Mouse (Mus musculus) adrenal gland (tissue): ENCODE data around the gene Mrps27.

Experiments used
- intact Hi-C: fragments of 180-260 bp; cut with DNase I; formaldehyde crosslinking; loops from one replicate; pipeline ENCODE4 v1.15.1; 2025

Mrps27 gene

DNA sequence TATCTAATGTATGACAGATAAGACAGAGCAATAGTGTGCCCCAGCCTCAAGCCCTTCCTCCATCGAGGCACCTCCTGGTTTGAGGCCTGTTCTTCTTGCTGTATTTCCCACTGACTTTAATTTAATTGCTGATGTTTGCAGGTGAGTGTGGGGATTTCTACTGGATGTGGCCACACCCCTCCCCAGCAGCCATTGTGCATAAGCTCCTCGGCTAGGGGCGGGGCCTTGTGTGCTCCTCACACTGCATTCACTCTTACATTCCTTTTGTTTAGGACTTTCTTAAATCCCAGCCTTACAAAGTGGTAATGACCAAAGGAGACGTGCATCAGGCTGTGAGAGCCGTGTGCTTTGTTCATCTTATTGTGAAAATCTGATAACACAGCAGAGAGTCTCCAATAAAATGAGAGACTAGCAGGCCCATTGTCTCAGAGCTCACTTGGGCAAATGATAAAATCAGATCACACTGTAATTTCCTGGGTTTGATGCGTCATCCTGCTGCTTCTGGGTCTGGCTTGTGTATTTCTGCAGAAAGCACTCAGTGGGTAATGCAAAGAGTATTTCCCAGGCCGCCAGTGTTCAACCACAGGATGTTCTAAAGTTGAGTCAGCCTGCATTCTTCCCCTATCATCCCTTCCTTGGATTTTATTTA is 40.1 kb downstream of the Mrps27 start:
- intact Hi-C loops: no loop called here

DNA sequence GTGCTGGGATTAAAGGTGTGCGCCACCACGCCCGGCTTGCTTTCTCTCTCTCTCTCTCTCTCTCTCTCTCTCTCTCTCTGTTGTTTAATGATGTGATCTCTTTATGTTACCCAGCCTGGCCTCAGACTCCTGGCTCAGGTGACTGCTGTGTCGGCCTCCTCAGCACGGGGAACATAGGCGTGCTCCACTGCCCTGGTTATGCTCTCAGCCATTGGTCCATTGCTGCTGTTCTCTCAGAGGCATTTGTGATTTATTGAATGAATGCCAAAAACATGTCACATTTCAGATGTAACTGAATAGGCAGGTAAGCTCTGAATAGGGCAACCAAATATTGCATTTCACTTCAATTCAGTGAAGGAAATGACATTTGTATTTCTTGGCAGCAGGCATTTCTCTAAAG is 41.3 kb downstream of the Mrps27 start:
- intact Hi-C loops: no loop called here

DNA sequence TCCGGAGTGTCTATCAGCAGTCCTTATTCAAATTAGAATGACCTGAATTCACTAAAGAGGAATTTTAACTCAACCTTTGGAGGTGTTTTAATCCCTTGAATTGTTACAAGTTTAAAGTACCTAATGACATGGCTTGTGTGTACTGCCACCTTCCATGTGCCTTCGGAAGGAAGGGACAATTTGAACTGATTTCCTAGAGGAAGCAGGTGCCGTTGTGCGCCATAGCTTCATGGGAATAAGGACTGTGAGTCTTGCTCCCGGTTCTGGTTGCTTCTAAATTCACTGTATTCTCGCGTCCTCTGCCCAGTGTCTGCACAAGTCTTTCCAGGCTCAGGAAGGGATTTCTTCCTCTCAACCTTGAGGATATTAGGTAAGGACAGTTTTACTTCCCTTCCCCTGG is 41.8 kb downstream of the Mrps27 start:
- intact Hi-C loops: no loop called here

DNA sequence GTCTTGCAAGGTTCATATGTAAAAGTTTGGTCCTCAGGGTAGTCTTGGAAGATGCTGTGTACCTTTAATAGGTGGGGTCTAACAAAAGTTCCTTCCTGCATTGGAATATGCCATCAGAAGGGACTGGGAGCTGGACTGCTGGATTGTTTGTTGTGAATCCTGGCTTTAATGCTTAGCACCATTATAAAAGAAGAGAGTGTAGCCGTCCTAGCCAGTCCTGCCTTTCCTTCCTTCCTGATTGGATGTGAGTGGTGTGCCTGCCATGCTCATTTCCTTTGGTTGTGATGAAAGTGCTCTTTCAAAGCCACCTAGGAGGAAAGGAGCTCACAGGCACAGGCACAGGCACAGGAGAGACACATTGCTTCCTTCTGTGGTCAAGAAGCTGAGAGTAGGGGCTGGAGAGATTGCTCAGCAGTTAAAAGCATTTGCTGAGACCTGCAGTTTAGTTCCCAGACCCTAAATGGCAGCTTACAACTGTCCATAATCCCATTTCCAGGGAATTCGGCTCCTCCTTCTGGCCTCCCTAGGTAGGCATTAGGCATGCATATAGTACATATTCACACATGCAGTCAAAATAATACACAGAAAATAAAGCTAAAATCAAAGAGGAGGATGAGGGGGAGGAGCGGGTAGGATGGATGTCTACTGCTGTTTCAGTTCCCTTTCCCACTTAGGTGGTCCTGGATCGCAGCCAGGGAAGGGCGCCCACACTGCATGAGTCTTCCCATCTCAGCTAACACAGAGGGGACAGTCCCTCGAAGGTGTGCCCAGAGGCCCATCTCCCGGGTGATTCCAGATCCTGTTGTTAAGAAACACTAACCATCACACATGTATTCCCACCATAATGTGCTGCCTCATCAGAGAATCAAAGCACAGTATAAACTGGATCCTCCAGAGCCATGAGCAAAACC is 43.6 kb downstream of the Mrps27 start:
- intact Hi-C loops: no loop called here

DNA sequence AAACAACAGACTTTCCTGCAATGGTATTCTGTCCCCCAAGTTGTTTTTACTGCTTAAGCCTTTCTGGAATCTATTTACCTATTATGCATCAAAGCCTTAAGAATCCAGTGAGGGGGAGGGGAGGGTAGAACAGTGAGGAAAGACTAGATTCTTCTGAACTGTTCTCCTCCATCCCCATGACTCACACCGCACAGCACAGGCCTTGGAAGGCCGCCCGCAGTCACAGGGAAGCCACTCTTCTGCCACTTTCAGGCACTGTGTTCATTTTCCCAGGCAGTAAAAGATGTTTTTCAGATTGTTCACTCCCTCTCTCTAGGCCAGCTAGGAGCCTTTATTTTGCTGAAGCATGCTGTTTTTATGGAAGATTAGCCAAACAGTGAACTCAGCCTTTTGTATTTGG is 46.8 kb downstream of the Mrps27 start:
- intact Hi-C loops: no loop called here

DNA sequence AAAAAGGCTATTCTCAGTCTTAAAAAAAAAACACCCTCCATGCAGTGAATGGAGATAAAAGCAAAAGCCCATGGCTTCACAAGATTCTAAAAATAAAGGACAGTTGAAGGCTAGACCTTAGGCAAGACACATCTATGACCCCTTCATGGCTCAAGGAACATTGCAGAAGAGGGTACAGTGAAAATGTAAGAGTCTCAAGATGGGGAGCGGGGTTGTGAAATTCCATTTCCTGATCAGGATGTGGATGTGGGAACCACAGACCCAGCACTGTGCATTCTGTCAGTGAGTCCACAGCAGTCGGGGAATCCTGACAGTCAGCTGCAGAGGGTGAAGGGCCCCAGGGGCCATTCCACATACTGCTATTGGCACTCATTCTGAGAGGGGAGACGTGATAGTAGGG is 48.5 kb downstream of the Mrps27 start:
- intact Hi-C loops: no loop called here

DNA sequence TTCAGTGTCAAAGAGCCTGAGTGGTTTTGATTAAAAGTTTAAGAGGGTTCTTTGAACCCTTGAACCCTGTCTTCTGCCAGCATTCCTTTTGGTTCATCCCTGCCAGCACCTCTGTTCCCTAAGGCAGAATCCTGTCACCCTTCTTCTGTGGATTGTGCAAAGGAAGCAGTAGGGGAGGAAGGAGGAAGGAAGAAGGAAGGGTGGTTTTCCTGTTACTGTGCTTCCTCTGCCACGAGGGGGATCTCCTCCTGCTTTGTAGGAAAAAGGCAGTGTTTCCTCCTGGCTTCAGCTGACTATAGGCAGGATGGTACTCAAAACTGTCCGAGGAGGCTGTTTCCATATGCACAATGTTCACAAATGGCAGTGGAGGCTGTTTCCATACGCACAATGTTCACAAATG is 50.1 kb downstream of the Mrps27 start:
- intact Hi-C loops: no loop called here

DNA sequence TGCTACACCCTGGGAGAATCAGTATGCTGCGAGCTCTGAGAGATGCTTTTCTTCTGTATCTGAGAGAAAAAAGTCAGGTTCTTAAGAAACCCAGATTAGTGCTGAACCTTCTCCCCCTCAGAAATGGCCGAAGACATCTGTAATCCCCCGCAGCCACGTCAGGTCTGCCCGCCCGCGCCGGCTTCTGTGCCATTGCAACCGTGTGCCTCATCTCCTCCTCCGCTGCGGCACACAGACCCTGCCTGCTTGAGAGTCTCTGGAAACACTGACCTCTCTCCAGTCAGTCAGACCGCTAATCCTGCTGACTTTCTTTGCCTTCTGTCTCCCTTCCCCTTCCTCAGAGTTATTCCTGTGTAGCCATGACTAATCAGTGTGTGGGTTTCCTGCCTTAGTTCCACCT is 50.9 kb downstream of the Mrps27 start:
- intact Hi-C loops: no loop called here

DNA sequence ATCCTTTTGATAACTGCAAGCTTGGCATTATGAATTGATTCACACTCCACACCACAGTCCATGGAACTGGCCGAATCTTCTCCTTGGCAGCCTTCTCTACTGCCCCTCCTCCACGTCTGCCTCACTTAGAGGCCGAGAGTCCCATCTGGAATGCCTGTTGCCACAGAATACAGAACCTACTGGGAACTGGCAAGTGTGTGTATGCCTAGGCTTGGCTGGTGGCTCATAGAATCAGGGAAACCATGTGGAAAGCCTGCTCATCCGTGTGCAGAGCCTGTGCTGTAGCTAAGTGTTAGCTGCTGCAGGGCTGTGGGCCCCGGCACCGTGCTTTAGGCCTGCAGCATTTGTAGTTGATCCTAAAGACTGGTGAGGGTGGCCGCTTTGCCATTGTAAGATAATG is 52.6 kb downstream of the Mrps27 start:
- intact Hi-C loops: no loop called here

DNA sequence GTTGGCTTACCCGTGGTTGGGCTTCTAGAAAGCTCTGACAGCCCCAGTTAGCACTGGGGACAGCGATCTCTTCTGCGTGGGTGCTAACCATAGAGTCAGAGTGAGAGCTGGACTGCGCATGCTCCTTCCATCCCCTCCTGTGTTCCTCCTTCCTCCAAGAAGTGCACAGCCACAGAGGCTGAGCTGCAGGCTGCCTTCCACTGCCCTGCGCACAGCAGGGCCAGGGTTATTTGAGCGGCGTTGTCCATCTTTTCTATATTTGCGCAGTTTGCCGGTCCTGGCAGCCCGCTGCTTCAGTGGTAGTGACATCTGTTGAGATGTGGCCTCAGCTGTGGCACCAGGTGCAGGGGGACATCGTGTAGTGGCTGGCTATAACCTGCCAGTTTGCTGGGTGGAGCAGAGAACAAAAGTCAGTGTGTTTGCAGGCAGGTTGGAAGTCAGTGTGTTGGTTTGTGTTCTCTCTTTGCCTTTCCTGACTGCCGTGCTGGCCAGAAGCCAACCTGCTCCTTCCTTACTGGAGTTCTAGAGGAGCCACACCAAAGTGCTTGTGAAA is 53.6 kb downstream of the Mrps27 start:
- intact Hi-C loops: no loop called here

DNA sequence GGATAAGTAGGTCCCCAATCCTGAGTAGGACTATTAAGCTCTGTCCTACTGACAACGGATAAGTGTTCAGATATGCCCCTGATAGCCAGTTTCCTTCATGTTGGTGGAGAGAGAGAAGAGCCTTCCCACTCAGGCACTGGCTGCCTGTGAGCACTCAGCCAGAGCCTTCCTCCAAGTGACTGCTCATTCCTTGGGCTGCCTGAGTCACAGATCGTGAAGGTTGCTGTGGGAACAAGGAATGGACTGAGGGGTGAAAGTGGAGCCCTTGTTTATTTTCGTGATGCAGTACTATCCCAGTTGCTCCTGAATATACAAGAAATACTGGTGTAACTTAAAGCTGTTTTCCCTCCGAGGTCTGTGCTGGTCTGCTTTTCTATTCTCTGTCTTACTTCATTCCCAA is 54.8 kb downstream of the Mrps27 start:
- intact Hi-C loops: no loop called here

DNA sequence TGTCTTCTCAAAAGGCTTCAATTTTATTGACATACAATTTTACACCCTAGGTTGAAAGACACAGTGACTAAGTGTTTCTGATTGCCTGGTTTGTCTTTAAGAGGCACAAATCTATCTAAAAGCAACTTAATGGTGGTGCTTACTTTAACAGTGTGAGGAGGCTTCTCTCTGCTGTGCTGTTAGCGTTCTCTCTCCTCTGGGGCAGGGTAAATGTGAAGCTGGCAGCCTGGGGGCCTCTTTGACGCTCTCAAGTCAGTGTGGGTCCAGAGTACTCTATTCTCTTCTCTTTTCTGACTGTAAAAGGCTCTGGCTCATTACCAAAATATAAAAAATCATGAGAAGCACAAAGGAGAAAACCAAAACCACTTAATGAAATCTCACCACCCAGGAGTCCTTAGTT is 64.6 kb downstream of the Mrps27 start:
- intact Hi-C loops: no loop called here

DNA sequence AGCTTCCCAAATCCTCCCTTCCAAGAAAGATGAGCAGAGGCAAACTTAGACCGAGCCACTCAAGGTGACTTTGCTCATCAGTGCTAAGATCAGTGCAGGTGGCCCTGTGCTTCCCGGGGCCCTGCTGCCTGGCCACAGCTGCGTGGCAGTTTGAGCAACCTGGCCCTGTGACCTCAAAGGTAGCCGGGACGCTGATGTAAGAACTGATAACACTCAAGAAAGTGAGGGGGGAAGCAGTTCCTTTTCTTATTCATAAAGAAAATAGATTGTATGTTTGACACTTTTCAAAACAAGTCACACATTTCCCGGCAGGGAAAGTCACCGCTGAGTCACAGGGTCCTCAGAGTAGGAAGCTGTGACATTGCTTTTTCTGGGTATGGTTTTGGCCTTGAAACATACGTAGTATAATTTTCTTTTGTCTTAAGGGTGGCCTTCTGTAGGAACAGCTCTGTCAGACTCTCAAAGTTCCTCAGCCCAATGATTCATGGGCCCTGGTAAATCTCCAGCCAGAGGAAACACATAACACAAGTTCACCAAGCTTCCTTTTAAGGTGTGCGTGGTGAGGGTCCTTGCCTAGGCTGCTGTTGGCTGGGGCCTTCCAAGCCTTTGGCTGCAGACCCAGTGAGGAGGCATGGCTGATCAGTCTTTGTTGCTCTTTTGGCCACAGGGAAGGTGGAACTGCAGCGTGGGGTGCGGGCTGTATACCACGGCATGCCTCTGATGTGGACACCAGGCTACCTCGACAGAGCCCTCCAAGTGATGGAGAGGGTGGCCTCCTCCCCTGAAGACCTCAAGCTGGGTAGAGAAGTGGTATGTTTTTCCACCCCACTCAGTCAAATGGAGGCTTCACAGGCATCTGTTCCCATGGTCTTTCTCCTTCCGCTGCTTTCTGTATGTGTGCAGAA is 66.3 kb downstream of the Mrps27 start:
- intact Hi-C loops: no loop called here

DNA sequence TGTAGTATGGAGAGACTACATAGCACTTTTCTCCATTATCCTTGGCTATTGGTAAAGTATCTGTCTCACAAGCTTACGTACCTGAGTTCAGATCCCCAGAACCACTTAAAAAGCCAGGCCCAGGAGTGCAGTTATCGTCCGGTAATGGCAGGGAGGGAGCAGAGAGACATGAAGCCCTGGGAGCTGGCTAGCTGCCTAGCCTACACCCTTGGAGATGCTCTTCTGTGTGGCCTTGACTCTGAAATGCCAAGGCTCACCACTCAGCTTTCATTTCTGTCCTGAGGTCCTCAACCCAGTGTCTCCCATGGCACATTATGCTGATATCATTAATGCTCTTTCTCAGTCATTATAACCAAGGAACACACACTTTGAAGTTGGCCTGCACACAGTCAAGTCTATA is 67.2 kb downstream of the Mrps27 start:
- intact Hi-C loops: no loop called here

DNA sequence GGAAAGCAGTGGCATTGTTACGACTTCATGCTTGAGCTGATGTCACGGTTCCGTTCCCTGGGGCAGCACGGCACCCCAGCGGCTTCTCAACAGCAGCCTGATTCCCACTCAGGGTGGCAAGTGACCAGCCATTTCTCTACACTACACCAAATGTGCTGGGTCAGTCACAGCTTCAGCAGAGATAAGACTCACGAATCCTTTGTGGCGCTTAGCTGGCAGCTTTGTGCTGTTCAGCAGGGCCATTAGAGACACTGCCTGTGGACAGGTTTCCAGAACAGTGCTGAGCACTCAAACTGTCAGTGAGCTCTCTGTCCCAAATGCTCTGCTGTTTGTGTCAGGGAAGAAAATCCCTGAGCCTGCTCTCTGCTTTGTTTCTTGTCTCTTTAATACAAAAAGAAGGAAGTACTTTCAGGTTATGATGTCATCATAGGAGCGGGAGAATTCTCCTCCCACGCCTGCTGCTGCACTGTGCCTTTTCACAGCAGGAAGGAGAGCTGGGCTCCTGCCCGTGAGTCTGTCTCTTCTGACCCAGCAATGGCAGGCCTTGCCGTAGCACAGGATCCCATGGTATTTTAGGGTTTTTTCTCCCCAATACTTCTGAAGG is 68.0 kb downstream of the Mrps27 start:
- intact Hi-C loops: no loop called here

DNA sequence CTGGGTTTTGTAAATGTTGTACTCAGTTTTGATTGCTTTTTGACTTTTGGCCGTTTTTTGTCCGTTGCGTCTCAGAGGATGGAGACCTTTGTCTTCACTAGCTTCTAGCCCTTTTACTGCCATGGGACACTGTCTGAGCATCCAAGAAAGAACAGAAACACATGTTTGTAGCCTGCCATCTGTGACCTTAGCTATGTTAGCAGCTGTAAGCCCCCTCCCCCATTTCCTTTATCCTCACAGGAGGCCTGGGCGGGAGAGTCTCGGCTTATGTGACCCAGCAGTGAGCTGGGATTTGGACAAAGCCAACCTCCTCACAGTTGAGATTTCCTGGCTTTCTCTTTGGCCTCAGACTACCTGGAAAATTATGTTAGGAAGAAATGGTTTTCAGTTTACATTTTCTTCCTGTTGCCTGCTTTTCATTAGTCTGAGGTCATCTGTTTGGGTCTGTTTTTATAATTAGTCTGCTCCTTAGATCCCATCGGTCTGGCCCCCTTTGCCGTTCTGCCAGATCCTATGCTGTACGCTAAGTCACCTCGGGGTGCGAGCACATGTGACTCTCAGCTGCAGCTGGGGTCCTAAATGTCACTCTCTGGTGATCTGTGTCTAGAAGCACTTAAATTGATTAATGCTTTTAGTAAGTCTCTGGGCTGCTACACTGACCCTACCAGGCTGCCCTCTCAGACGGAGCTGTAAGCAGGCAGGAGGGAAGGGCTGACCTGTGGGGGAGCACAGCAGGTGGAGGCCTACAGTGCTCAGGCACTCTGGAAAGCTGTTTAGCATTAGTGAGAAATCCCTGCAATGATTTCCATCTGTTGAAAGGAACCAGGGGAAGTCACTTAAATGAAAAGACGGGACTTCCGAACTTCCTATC is 69.1 kb downstream of the Mrps27 start:
- intact Hi-C loops: no loop called here

DNA sequence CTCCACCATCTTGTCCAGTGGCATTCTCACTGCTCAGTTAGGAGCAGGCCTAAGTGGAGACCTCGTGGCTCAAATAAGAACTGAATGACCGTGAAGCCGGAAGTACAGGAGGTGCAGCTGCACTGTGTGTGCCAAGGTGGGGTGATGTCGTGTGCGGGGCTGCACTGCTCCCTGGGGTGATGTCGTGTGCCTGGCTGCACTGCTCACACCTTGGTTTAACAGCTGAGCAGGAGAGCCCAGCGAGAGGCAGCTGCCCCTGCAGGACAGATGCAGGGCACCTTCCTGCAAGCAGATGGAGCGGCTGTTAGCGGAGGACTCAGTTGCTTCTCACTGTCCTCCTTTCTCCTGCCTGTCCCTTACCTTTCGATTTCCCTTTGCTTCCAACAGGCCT is 69.8 kb downstream of the Mrps27 start:
- intact Hi-C loops: no loop called here

DNA sequence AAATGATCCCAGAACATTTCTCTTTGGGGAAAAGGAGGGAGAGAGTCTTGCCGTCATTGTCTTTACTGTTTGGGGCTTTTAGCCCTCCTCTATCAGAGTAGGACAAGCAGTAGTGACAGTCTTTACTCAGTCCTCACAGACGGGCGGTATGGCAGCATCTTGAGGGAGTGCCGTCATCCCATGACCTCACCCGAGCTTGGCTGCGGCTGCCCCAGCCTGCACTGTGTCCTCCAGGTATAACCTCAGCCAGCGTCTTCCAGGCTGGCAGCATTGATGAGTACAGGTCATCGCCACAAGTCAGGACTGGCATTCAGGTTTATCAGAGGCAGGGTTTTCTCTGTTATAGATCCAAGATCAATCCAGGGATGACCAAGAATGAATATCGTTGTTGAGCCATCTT is 72.0 kb downstream of the Mrps27 start:
- intact Hi-C loops: no loop called here

DNA sequence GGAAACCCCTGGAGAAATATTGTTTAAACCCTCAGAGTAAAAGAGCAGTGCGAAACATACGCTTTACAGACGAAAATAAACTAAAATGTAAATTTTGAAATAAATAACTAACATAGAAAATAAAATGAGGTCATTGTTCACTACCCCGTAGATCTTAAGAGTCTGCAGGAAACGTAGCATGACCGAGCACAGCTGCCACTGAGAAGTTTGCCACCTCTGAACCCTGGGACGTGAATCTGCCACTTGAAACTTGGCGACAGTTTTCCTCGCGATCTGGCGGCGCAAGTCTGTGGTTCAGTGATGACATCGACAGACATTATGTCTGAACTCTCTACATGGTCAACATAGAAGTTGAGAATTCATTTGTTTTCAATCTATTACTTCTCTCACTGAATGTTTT is 79.0 kb downstream of the Mrps27 start:
- intact Hi-C loops: loop anchor here (10.0 kb wide), 1 partner anchor 49 kb away; no protein-coding TSS in a partner anchor
